Mouse (Mus musculus): ENCODE data around the gene Mob3c.

The Mob3c gene

DNA sequence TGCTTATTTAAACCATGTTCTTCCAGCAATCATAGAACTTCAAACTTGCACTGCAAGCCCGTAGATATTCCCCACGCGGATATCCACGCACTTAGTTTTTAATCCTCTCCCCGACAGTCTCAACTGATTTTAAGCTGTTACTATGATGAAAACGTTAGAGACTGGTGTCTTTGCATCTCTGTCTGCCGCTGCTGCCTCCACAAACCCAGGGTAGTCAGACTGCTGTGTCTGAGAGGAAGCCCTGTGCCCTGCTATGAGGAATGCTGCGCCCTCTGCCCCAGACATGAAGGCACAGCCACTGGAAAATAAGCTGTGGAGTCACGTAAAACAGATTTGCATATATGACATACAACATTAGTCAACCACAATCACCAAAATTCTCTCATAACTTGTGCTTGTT is 50.9 kb downstream of the Mob3c start:
- DNase-seq (ENCODE audit: low read depth, low spot score) = no peak

DNA sequence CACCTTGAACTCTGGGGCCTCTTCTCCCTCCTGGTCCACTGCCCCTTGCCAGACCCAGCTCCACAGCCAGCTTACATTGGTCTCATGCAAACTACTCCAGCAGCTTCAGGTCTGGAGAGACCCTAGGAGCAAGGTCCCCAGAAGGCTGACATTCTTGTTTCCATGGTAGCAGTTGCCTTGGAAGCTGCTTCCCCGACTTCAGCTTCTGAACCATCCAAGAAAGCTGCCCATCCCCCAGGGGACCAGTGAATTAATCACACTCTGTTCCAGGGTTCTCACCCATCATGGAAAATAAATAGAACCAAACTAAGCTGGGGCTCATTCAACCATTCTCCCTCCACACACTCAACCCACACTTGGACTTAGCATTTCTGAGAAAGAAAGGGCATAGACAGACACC is 53.3 kb downstream of the Mob3c start:
- peak; percentile 60 for DNase-seq (ENCODE audit: low read depth, low spot score)

DNA sequence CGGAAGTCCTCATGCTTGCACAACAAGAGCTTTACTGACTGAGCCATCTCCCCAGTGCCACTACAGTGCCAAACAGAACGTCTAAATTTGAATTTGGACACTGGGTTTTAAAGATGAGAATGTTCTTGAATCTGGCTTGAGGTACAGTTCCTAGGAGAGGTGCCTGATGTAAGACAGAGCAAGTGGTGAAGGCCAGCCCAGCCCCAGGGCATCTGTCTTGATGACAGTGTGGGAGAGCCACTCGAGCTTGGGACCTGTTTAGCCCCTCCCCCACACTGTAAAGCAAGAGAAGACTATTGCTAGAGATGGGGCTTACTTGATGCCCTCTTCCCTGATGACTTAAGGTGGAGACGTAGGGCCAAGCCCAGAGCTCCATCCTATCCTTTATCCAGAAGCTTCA is 54.3 kb downstream of the Mob3c start:
- DNase-seq (ENCODE audit: low read depth, low spot score) = no peak

DNA sequence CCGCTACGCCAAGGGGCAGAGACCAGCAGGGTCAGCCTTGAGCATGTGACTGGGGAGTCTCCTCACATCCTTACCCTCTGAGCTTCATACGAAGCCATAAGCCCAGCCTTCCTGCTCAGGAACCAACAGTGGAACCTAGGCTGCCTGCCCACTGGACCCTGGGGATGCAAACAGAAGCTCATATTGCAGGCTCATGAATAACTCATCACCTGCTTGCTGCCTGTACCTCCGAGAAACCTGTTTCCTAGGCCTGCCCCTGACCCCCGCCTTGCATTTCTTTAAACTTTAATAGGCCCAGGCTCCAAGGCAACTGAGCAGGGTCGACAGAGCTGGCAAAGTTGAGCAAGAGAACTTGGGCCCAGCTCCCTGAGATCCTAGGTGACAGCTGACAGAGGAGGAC is 56.1 kb downstream of the Mob3c start, which contains the start of gene Kncn:
Kncn (plus strand) TSS at position 379 of the 400 bp plus-strand sequence.
- no peak for DNase-seq (ENCODE audit: low read depth, low spot score)
